Mouse (Mus musculus): ENCODE measurements at regions not wholly inside any gene's neighbourhood (a gene's known extent, or its start where the extent isn't known, plus 50 kb on each side); places are given as distances from the start of the nearest gene placed in this dataset.

DNA sequence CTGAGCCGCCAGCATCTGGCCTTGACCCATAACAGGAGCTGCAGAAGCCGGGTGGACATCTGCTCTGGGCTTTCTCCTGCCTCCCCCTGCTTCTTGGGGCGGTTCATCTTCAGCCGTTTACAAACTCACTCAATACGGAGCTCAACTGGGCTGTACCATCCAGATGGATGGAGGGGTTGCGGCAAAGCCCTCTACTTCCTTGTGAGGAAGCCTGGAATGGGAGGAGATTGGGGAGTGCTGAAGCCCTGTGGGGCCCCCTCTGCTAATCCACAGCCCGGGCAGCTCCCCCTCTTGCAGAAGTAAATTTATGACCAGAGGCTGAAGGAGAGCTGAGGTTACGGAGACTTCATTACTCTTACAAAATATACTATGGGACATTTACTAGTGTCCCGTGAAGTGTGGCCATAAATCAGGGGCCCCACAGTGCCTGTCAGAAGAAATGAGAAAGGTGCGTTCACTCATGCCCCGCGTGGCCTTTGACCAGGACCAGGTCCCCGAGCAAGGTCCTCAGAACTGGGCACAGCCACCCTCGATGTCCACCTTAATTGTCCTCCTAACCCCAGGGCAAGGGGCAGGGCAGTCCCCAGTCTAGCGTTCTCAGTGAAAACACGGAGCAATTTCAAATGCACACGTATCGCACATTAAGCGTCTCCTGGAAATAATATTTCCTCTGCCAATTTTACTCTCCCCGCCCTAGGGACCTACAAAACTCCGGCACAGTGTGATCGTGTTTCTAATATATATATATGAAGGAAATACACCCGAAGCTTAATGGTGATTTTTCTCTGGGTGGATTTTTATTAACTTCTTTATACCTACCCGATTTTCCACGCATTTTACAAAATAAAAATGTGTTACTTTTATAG, 115.1 kb downstream of the Cdc5l start:
- Histone ChIP-seq H3K36me3 (no peaks in the 10 kb centered on the region), H3K27ac (no peak overlapping the region), H3K4me1 (replicated peaks) (no peaks in the 10 kb centered on the region), H3K4me2 (no peak overlapping the region), H3K9ac (no peak overlapping the region), H3K27me3 (peaks cover 2% of the 10 kb centered on the region; the same call in 1 of the 2 replicates), H3K9me3 (replicated peaks) (no peaks in the 10 kb centered on the region), H3K4me3 (replicated peaks) (no peak overlapping the region)
- 69% methylated on average over 25 of the region's 25 CpGs for WGBS (ENCODE audit: insufficient replicate concordance)
- DNase-seq = no peak
- ATAC-seq (ENCODE audit: low read depth) = no peak

DNA sequence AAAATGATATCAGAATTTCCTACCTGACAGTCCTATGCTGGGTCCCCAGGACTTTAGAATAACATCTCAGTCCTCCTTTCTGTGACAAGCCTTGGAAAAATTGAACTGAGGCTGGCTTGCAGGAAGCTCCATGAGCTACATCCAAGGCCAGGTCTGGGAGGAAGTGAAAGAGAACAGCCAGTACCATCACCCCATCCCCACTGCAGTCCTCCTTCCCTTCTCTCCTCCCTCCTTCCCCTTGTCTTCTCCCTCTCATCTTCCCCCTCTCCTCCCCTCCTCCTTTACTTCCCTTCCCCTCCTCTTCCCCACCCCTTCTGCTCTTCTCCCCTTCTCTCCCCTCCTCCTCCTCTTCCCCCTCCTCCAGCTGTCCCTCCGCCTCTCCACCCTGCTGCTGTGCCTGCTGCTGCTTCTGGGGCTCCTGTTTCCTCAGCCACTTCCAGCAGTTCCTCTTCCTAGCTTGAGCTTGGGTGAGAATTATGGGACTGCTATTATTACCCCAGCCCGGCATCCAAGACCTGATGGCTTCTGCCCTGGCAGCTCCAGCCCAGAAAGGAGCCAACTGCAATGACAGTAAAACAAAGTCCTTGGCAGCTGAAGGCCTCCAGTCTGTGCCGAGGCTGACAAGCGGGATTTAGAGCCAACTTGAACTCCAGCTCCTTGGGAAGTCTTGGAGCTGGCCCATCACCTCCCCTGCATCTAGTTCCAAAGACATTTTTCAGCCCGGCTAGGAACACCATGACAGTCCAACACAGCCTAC, 120.8 kb downstream of the Cdc5l start:
- Histone ChIP-seq H3K4me2 (no peak overlapping the region), H3K4me3 (replicated peaks) (no peak overlapping the region), H3K9ac (no peak overlapping the region), H3K27ac (no peak overlapping the region), H3K9me3 (replicated peaks) (no peaks in the 10 kb centered on the region), H3K4me1 (replicated peaks) (no peaks in the 10 kb centered on the region), H3K27me3 (no peaks in the 10 kb centered on the region), H3K36me3 (no peaks in the 10 kb centered on the region)
- 42% methylated on average over 5 of the region's 5 CpGs for WGBS (ENCODE audit: insufficient replicate concordance)
- DNase-seq = no peak
- no peak for ATAC-seq (ENCODE audit: low read depth)

DNA sequence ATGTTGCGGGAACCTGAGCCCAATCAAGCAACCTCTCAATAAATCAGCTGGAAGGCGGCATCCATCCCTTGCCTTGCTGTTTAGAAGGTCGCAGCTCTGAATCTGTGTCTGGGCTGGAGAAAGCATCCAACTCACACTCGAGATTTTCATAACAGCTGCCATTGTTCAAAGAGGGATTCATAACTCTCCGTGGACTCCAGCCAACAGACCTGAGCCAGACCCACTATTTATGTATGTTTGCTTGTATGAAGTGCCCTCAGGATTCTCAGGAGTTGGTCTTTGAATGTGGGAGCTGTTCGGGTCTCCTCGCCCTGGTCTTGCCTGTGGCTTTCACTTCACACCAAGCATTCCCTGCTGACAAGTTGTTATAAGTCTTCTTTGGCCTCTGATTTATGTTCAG, 127.0 kb downstream of the Cdc5l start:
- Histone ChIP-seq H3K9me3 (replicated peaks) (no peaks in the 10 kb centered on the region), H3K27me3 (no peaks in the 10 kb centered on the region), H3K9ac (no peak overlapping the region), H3K27ac (no peak overlapping the region), H3K4me3 (replicated peaks) (no peak overlapping the region), H3K4me1 (replicated peaks) (no peaks in the 10 kb centered on the region), H3K4me2 (no peak overlapping the region), H3K36me3 (no peaks in the 10 kb centered on the region)
- DNase-seq = no peak
- no peak for ATAC-seq (ENCODE audit: low read depth)
- 61% methylated on average over 7 of the region's 7 CpGs for WGBS (ENCODE audit: insufficient replicate concordance)

DNA sequence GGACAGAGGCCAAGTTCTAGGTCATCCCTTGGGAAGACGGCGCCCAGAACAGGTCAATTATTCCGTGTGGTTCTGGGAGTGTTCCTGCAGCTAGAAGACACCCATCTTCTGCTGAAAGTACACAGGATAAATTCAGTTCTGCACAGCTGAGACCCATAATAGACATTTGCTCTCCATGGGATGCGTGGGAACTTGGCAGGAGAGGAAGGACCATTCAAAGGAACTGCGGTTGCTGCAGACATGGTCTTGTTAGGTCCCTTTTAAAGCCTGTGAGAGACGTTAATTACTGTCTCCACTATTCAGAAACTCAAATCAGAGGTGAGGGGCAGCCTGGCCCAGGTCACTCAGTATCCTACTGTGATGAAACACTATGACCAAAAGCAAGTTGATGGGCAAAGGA, 130.4 kb downstream of the Cdc5l start:
- DNase-seq (no peak), ATAC-seq (ENCODE audit: low read depth) (no peak)
- H3K9ac ChIP-seq = no peak overlapping the region
- 65% methylated on average over 6 of the region's 6 CpGs for WGBS (ENCODE audit: insufficient replicate concordance)
- H3K4me2 ChIP-seq = no peak overlapping the region
- no peaks in the 10 kb centered on the region for H3K4me1 ChIP-seq (replicated peaks)
- H3K36me3 ChIP-seq = no peaks in the 10 kb centered on the region
- no peaks in the 10 kb centered on the region for H3K9me3 ChIP-seq (replicated peaks)
- no peak overlapping the region for H3K27ac ChIP-seq
- no peaks in the 10 kb centered on the region for H3K27me3 ChIP-seq
- H3K4me3 ChIP-seq (replicated peaks) = no peak overlapping the region

DNA sequence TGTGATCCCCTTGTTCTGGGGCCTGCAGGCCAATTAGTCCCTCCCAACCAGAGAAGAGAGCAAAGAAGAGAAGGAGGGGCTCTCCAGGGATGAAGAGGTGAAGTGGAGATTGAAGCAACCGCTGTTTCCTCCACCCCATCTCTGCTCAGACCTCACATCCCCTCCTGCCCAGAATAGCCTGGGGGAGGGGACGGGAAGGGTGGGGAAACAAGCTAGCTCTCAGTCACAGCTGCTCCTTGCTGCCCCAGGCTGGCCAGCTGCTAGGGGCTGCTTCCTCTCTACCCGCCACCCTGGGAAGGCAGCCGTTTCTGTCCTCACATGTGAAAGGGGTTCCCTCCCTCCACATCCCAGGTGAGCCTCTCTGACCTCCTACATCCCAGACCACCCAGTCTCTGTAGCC, 135.2 kb downstream of the Cdc5l start:
- ATAC-seq (ENCODE audit: low read depth) = no peak
- Histone ChIP-seq H3K9ac (no peak overlapping the region), H3K27me3 (no peaks in the 10 kb centered on the region), H3K4me3 (replicated peaks) (no peak overlapping the region), H3K9me3 (replicated peaks) (no peaks in the 10 kb centered on the region), H3K36me3 (no peaks in the 10 kb centered on the region), H3K4me2 (no peak overlapping the region), H3K27ac (no peak overlapping the region), H3K4me1 (replicated peaks) (no peaks in the 10 kb centered on the region)
- DNase-seq = peak; percentile 9
- WGBS (ENCODE audit: insufficient replicate concordance) = 7% methylated on average over 4 of the region's 4 CpGs

DNA sequence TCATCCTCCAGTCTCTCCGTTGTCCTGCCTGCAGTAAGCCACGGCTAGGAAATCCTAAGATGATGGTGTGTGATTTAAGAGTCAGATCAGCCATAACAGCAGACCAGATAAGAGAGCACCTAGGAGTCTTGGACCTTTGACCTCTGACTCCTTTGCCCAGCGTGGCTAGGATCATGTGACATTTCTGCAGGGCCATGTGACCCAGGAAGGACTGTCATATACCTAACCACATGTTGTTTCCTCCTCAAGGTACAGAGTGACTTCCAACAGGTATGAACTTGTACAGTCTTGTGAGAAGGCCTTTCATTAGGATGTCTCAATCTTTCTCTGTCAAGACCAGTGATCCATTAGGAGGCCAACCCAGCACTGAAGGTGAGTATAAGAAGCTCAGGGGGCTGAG, 135.7 kb downstream of the Cdc5l start:
- no peaks in the 10 kb centered on the region for H3K4me1 ChIP-seq (replicated peaks)
- no peak for ATAC-seq (ENCODE audit: low read depth)
- H3K4me3 ChIP-seq (replicated peaks) = no peak overlapping the region
- no peak overlapping the region for H3K9ac ChIP-seq
- 52% methylated on average over 3 of the region's 3 CpGs for WGBS (ENCODE audit: insufficient replicate concordance)
- no peak overlapping the region for H3K4me2 ChIP-seq
- no peak overlapping the region for H3K27ac ChIP-seq
- no peak for DNase-seq
- H3K9me3 ChIP-seq (replicated peaks) = no peaks in the 10 kb centered on the region
- no peaks in the 10 kb centered on the region for H3K27me3 ChIP-seq
- H3K36me3 ChIP-seq = no peaks in the 10 kb centered on the region

DNA sequence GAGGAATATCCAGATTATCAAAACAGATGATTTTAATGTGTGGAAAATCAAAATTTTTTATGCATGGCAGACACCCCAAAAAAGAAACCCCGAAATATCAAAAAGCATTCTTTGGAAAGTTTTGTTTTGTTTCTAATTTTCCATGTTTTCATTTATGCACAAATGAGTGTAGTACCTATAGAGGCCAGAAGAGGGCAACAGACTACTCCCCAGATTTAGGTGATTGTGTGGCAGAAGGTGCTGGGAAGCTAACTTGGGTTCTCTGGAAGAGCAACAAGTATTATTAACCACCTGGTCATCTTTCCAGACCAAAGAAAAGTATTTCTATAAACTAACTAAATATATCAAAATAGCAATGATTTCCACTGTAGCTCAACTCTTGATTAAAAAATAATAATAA, 137.2 kb downstream of the Cdc5l start:
- DNase-seq = no peak

DNA sequence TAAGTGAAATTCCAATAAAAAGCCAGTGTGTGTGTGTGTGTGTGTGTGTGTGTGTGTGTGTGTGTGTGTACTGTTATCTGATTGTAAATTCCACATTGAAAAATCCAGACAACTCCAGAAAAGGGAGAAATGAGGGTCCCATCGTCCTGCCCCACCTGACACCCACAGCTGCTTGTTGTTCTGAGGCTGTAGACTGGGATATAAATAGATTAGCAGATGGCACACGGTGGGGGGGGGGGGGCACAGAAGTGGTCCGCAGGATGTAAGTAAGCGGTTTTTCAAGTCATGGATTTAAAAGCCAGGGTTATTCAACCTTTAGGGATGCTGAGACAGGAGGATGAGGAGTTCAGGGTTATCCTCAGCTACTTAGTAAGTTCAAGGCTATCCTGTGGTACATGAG, 138.7 kb downstream of the Cdc5l start:
- Histone ChIP-seq H3K27me3 (no peaks in the 10 kb centered on the region), H3K27ac (no peak overlapping the region), H3K4me1 (replicated peaks) (no peaks in the 10 kb centered on the region), H3K4me3 (replicated peaks) (no peak overlapping the region), H3K9me3 (replicated peaks) (no peaks in the 10 kb centered on the region), H3K36me3 (no peaks in the 10 kb centered on the region), H3K9ac (no peak overlapping the region), H3K4me2 (no peak overlapping the region)
- WGBS (ENCODE audit: insufficient replicate concordance) = 53% methylated on average over 4 of the region's 4 CpGs
- ATAC-seq (ENCODE audit: low read depth) = no peak
- no peak for DNase-seq

More for the DNA sequence above, 137.2 kb downstream of the Cdc5l start:
- ATAC-seq (ENCODE audit: low read depth) = no peak
- H3K4me2 ChIP-seq = no peak overlapping the region
- H3K36me3 ChIP-seq = no peaks in the 10 kb centered on the region
- 45% methylated on average over 1 of the region's 1 CpGs for WGBS (ENCODE audit: insufficient replicate concordance)
- H3K27me3 ChIP-seq = no peaks in the 10 kb centered on the region
- no peaks in the 10 kb centered on the region for H3K4me1 ChIP-seq (replicated peaks)
- no peak overlapping the region for H3K27ac ChIP-seq
- no peak overlapping the region for H3K9ac ChIP-seq
- no peak overlapping the region for H3K4me3 ChIP-seq (replicated peaks)
- H3K9me3 ChIP-seq (replicated peaks) = no peaks in the 10 kb centered on the region

DNA sequence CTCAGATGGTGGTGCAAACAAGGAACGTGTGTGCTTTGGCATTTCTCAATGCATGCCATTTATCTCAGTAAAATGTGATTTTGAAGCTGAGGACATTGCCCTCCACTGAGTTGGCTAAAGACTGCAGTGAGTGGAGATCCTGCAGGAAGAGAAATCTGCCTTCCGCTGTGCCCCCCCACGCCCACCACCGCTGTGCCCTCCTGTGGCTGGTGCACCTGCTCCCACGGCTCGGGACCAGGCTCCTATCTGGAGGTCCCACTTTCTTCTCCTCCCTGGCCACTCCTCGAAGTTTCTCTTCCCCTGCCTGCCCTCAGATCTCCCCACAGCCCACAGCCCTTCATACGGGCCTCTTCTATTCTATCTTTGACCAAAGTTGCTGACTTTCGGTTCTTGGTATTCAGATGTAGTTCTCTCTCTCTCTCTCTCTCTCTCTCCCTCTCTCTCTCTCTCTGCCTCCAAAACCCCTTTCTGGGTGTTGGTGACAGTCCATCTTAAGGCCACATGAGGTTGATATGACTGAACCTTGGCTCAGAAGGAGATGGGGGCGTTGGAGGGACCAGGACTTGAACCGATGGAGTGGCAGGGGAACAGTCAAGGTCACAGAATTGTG, 139.2 kb downstream of the Cdc5l start:
- no peaks in the 10 kb centered on the region for H3K9me3 ChIP-seq (replicated peaks)
- H3K27ac ChIP-seq = no peak overlapping the region
- no peaks in the 10 kb centered on the region for H3K4me1 ChIP-seq (replicated peaks)
- ATAC-seq (ENCODE audit: low read depth) (no peak), DNase-seq (no peak)
- no peak overlapping the region for H3K4me2 ChIP-seq
- H3K4me3 ChIP-seq (replicated peaks) = no peak overlapping the region
- H3K9ac ChIP-seq = no peak overlapping the region
- H3K36me3 ChIP-seq = no peaks in the 10 kb centered on the region
- H3K27me3 ChIP-seq = no peaks in the 10 kb centered on the region
- 68% methylated on average over 11 of the region's 11 CpGs for WGBS (ENCODE audit: insufficient replicate concordance)

DNA sequence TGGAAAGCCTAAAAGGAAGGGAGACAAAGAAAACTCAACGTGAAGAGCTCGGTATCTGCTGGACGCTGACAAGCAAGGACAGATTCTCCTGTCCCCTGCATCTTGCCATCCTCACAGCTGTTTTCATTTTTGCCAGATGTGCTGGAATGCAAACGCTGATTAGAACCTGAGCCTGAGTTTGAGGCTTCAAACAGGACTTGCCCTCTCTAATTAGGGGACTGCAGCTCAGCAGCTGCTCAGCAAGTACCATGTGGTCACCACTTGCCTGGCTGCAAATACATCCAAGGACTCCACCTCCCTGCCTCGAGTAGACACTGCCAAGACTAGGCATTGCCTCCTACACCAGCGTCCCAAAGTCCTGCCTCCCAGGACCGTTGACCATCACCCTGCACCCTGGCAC, 140.7 kb downstream of the Cdc5l start:
- Histone ChIP-seq H3K9ac (no peak overlapping the region), H3K9me3 (replicated peaks) (no peaks in the 10 kb centered on the region), H3K4me1 (replicated peaks) (no peaks in the 10 kb centered on the region), H3K4me2 (no peak overlapping the region), H3K27ac (no peak overlapping the region), H3K36me3 (no peaks in the 10 kb centered on the region), H3K27me3 (no peaks in the 10 kb centered on the region), H3K4me3 (replicated peaks) (no peak overlapping the region)
- WGBS (ENCODE audit: insufficient replicate concordance) = 65% methylated on average over 7 of the region's 7 CpGs
- ATAC-seq (ENCODE audit: low read depth) (no peak), DNase-seq (no peak)

DNA sequence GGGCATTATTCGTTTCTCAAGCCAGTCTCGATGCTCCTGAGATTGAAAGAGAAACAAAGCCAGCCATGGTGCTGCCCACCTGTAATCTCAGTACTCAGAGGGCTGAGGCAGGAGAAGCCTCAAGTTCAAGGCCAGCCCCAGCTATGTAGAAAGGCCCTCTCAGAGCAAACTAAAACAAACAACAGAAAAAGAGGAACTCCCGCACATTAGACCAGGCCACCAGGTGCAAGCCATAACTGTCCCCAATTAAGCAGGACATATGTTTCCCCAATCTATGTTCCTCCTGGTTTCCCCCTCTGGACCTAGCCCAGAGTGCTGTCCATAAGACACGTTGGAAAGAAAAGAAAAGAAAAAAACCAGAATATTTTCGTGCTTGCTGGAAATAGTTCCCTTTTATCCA, 142.5 kb downstream of the Cdc5l start:
- no peak overlapping the region for H3K4me2 ChIP-seq
- H3K4me3 ChIP-seq (replicated peaks) = no peak overlapping the region
- WGBS (ENCODE audit: insufficient replicate concordance) = 40% methylated on average over 5 of the region's 5 CpGs
- no peaks in the 10 kb centered on the region for H3K4me1 ChIP-seq (replicated peaks)
- no peaks in the 10 kb centered on the region for H3K9me3 ChIP-seq (replicated peaks)
- H3K36me3 ChIP-seq = no peaks in the 10 kb centered on the region
- no peaks in the 10 kb centered on the region for H3K27me3 ChIP-seq
- no peak overlapping the region for H3K27ac ChIP-seq
- no peak for DNase-seq
- H3K9ac ChIP-seq = no peak overlapping the region
- no peak for ATAC-seq (ENCODE audit: low read depth)
